Mouse (Mus musculus): ENCODE measurements around the gene Fpr1. TPM values are rescaled to one million over a fixed set of nuclear protein-coding genes. Genes with fewer than 3 reads are reported as not detected.
A peak's percentile ranks its signal among the peaks of the same experiment; 100 is the strongest.
"Not testable (repeated sequence)": the region's sequence is repeated elsewhere in the genome, so short reads cannot be mapped to it uniquely, and the experiment has no call there.

The Fpr1 gene
- not detected for total RNA-seq (2021)

GRCm38 (mm10) chr17:17883840-17884239 is at the start of gene Fpr1:
Fpr1 (minus strand) TSS chr17:17883940.
- DNase-seq (ENCODE audit: extremely low spot score in 1 of 2, low spot score in 1 of 2) = no peak

GRCm38 (mm10) chr17:17917782-17918181 is 34.0 kb upstream of the Fpr1 start:
- DNase-seq (ENCODE audit: extremely low spot score in 1 of 2, low spot score in 1 of 2) = no peak

GRCm38 (mm10) chr17:17917376-17917775 is 33.6 kb upstream of the Fpr1 start:
- no peak for DNase-seq (ENCODE audit: extremely low spot score in 1 of 2, low spot score in 1 of 2)

GRCm38 (mm10) chr17:17912618-17913017 is 28.9 kb upstream of the Fpr1 start:
- not testable (repeated sequence) for DNase-seq (ENCODE audit: extremely low spot score in 1 of 2, low spot score in 1 of 2)

DNA sequence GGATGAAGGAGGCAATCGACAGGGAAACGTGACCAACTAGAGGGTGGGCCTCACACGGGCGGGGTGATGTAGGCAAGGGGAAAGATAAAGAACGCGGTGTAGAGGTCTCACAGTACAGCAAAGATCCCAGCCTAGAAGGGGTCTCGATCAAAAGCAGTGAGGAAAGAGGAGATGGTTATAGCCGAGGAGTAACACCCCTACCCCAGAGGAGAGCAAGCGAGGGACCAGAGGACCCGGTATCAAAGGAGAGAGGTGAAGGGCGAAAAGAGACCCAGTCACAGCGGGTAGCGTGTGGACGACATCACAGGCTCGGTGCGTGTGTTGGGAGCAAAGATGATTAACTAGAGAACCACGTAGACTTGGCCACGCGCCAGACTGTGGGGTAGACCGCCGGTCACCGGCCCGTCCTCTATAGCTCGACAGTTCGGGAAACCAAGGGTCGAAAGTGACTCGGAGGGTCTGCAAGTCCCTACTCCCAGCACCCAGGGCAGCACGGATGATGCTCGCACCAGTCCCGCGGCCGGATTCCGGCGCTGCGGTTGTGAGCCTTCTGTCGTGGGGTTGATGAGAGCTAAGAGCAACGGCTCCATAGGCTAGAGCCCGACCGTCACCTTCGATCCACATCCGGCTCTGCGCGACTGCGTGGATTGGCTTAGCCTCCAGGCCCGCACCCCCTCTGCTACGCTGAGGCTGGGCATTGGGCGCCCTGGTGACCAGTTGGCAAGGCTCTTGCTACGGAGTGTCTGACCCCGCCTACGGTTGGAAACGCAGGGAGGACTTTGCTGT is 26.1 kb upstream of the Fpr1 start:
- peak; percentile 53 to 58 for DNase-seq (ENCODE audit: extremely low spot score in 1 of 2, low spot score in 1 of 2)

DNA sequence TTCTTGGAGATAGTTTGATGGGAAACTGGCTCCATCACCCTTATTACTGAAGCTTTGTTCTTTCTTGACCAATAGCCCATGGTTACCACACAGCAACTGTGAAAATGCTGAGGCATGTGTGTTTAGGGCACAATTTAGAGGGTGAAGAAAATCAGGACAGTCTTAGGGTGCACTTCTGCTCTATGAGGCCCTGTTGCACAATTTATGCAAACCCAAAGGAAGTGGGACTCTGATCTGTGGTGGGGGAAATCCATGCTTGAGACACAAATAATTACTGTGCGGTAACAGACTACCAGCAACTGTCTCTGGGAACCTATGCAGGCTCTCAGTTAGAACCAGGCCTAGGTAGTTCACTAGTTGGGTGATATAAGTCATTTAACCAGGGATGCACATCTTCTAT is 17.0 kb upstream of the Fpr1 start:
- DNase-seq (ENCODE audit: extremely low spot score in 1 of 2, low spot score in 1 of 2) = no peak

DNA sequence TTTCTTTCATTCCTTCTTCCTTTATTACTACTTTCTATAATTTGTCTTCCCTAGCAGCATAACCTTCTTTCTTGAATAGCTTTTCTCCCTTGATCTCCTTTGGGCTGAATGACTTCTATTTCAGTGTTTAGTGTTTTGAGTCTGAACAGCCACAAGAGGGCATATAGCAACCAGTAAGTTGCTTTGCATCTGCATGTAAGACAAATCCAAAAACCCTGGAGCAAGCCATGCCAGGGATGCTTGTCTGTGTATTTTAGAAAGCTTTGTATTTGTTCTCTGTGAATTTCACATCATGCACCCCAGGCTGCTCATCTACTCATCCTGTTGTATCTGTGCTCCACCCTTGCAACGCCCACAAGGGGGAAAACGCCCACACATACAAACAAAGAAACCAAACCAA is 15.5 kb upstream of the Fpr1 start:
- peak in 1 of 2 experiments; percentile 4 for DNase-seq (ENCODE audit: extremely low spot score in 1 of 2, low spot score in 1 of 2)

GRCm38 (mm10) chr17:17896039-17896438 is 12.3 kb upstream of the Fpr1 start:
- DNase-seq (ENCODE audit: extremely low spot score in 1 of 2, low spot score in 1 of 2) = peak in 1 of 2 experiments; percentile 33

DNA sequence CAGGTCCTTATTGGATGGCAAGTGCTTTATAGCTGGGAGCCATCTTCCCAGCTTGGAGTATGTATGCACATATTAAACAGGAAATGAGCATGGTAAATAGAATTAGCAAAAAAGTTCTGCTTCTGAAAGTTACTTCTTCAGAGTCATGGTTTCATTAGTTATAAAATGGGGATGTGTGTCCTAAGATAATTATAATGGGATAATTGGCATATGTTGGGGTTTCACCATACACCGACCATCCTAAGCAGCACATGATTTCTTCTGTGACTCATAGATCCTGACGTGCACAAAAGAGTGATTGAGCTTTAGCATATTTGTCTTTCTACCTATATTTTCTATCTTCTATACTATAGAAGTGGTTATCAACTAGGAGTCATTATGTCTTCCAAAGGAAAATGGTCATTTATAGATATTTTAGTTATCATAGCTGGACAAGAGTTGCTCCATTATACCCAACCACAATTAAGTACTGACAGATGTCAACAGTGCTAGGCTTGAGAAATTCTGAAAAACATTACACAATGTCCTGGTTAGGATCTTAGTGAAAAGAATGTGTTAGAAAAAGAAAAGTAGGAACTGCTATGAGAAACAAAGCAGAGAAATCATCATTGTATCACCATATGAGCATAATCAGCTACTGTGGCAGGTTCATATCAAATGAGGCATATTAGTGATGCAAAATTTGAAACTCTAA is 6.1 kb upstream of the Fpr1 start:
- no peak for DNase-seq (ENCODE audit: extremely low spot score in 1 of 2, low spot score in 1 of 2)

GRCm38 (mm10) chr17:17887774-17888248 is 4.1 kb upstream of the Fpr1 start, which contains the start of the genes Fpr2 and Fpr3:
Fpr2 (plus strand) TSS chr17:17887824.
Fpr3 (plus strand) TSS chr17:17887852.
- no peak for DNase-seq (ENCODE audit: extremely low spot score in 1 of 2, low spot score in 1 of 2)

- no peak for DNase-seq (ENCODE audit: extremely low spot score in 1 of 2, low spot score in 1 of 2)
These were observed 1.1 kb downstream of the Fpr1 start for GRCm38 (mm10) chr17:17882672-17883071.

DNA sequence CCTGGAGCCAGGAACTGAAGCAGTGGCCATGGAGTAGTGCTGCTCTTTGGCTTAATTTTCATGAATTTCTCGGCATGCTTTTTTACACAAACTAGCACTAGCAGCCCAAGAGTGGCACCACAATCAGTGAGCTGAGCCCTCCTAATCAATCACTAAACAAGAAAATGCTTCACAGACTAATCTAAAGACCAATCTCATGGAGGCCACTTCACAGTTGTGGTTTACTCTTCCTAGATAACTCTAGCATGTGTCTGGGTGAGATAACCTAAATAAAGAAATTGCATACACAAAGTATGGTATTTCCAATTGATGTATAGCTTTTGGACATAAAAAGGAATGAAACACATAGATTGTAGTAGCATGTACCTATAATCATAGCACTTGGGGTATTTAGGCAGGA is 4.4 kb downstream of the Fpr1 start:
- no peak for DNase-seq (ENCODE audit: extremely low spot score in 1 of 2, low spot score in 1 of 2)

GRCm38 (mm10) chr17:17871697-17872096 is 12.0 kb downstream of the Fpr1 start:
- no peak for DNase-seq (ENCODE audit: extremely low spot score in 1 of 2, low spot score in 1 of 2)

GRCm38 (mm10) chr17:17870892-17871550 is 12.7 kb downstream of the Fpr1 start:
- no peak for DNase-seq (ENCODE audit: extremely low spot score in 1 of 2, low spot score in 1 of 2)

DNA sequence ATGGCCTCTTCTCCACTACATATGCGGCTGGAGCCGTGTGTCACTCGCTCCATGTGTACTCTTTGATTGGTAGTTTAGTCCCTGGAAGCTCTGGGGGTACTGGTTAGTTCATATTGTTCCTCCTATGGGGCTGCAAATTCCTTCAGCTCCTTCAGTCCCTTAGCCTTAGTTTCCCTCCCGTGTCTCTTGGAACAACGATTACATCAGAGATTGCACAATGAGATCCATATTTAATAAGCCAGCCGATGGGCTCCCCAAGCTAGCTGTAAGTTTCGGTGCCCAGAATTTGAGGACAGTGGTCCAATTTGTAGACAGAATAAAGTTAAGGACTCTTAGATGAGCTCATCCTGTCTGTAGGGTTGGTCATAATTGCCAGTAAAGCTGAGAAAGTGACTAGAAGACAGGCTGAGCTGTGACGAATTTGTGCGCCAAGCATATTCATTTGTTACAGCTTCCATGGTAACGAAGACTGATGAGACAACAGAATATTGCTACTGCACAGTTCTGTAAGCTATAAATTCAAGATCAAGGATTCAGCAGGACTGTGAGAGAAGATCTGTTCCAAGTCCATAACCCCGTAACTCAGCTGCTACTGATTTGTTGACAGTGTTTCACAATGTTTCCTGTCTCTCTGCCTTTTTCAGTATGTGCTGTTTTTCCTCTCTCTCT is 16.8 kb downstream of the Fpr1 start:
- DNase-seq (ENCODE audit: extremely low spot score in 1 of 2, low spot score in 1 of 2) = no peak

DNA sequence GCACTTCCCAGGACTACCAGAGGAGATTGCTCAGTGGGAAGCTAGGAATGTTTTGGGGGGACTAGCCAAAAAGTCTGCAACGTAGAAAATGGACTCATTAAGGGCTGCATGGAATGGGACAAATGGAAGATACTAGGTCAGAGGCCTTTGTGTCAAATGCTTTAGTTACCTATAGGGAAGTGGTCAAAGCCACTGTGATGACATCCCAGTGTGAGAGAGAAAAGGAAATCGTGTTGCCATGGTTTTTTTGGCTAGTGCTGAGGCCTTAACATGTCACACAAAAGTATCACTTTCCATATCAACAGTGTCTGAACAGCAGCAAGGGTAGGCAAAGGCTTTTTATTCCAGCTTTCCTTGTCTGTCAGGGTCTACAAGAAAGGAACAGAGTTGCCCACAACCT is 18.6 kb downstream of the Fpr1 start:
- DNase-seq (ENCODE audit: extremely low spot score in 1 of 2, low spot score in 1 of 2) = no peak

DNA sequence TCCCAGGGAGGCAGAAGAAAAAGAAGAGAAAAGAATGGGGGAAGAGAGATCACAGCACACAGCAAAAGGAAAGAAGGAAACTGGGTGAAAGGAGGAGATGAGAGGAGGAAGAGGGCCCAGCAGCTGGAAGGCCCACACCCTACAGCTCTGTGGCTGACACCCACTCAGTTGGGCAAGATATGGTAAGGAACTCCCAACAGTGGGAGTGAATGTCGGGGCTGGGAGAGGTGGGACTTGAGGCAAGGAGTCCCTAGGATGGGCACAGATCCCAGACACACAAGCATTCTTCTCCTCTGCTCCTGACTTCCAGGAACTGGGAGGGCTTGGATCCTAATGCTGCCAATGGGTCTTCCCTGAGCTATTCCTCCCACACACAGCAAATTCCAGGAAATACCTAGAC is 21.4 kb downstream of the Fpr1 start:
- no peak for DNase-seq (ENCODE audit: extremely low spot score in 1 of 2, low spot score in 1 of 2)

DNA sequence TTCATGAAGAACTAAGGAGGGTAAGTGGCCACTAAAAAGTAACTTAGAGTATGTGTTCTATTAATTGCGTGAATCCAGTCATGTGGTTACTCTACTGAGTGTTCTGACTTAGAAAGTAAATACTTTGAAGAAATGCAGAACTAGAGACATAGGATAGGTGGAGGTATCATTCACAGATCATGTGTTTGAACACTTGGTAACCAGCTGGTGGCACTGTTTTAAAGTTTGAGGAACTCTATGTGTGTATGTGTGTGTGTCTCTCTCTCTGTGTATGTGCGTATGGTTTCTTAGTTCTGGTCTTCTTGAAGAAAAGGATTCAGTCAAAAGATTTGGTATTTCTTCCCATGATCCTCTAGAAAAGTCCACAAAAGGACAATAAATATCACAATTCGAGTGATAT is 23.6 kb downstream of the Fpr1 start:
- no peak for DNase-seq (ENCODE audit: extremely low spot score in 1 of 2, low spot score in 1 of 2)

DNA sequence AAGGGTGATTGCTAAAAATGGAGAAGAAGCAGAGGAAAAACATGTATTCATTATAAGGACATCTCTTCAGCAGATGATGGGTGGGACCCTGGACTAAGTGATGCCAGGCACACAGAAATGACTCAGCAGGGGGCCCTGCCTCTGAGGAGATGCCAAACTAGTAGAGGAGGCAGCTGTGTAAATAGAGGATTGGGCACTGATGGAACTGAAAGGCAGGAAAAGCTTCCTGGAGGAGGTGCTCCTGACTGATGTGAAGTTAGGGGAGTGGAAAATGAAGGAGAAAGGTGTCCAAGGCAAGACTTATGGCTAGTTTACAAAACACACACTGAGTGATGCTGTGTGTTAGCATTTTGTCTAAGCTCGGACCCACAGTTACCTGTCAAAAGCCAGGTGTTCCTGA is 26.3 kb downstream of the Fpr1 start:
- no peak for DNase-seq (ENCODE audit: extremely low spot score in 1 of 2, low spot score in 1 of 2)

DNA sequence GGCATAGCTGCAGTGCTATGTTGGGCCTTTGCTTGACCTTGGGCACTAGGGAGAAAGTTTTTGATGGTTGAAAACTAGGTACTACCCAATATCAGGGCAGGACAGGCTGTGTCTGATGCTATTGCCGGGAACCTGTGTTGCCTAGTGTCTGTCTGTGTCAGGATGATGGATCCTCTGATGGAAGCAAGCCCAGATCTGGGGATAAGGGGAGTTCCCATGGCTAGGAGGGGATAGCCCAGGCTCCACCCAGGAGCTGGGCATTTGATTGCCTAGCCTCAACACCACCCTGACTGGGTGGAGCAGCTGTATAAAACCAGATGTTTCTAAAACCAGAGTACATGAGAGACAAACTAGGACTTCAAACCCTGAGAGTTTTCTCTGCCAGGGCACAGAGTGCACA is 27.1 kb downstream of the Fpr1 start:
- DNase-seq (ENCODE audit: extremely low spot score in 1 of 2, low spot score in 1 of 2) = no peak
